Mouse (Mus musculus): ENCODE measurements around the gene 2210011C24Rik. TPM values are rescaled to one million over a fixed set of nuclear protein-coding genes. Genes with fewer than 3 reads are reported as not detected.
A peak's percentile ranks its signal among the peaks of the same experiment; 100 is the strongest.

Gene 2210011C24Rik
- total and polyA plus RNA-seq, 2 experiments from 2014 or later, result 0.48 TPM; not detected in 1

- no peak for ATAC-seq (ENCODE audit: insufficient read depth, low read depth)
- no peak overlapping the region for H3K4me3 ChIP-seq (ENCODE audit: low read depth, low read length)
- 68% methylated on average over 12 of the region's 12 CpGs for WGBS
- H3K27ac ChIP-seq (ENCODE audit: low read depth), result no peak overlapping the region
- no peak overlapping the region for H3K4me2 ChIP-seq (ENCODE audit: low read depth, low read length)
- no peak for DNase-seq (ENCODE audit: low spot score)
- no peaks in the 10 kb centered on the region for H3K9me3 ChIP-seq (replicated peaks; ENCODE audit: control insufficient read depth, low read length)
- H3K4me1 ChIP-seq (ENCODE audit: control insufficient read depth, insufficient read depth), result peaks cover 20% of the 10 kb centered on the region; the same call in 1 of the 2 replicates
- TF ChIP-seq EP300 (IDR thresholded peaks at IDR 0.05; ENCODE audit: low read depth) (no peak), CTCF (IDR thresholded peaks at IDR 0.05; ENCODE audit: low read depth) (no peak)
- peaks cover 21% of the 10 kb centered on the region; the same call in 1 of the 2 replicates for H3K36me3 ChIP-seq (replicated peaks; ENCODE audit: control insufficient read depth, insufficient read depth, low read length)
- no peak overlapping the region for H3K9ac ChIP-seq (replicated peaks; ENCODE audit: low read depth, low read length)
- no peaks in the 10 kb centered on the region for H3K27me3 ChIP-seq (ENCODE audit: control insufficient read depth, insufficient read depth, low read length)
These were observed 8.9 kb downstream of the 2210011C24Rik start for GRCm38 (mm10) chr8:84002957-84003611.

GRCm38 (mm10) chr8:84001281-84002000 is 10.5 kb downstream of the 2210011C24Rik start, which contains the start of gene 1700067K01Rik:
1700067K01Rik (plus strand) TSS chr8:84001502.
- H3K27me3 ChIP-seq (ENCODE audit: control insufficient read depth, insufficient read depth, low read length), result no peaks in the 10 kb centered on the region
- DNase-seq (ENCODE audit: low spot score), result no peak
- no peak within 1 kb of the TSS for H3K4me2 ChIP-seq (ENCODE audit: low read depth, low read length)
- H3K9ac ChIP-seq (replicated peaks; ENCODE audit: low read depth, low read length), result no peak within 1 kb of the TSS
- H3K9me3 ChIP-seq (replicated peaks; ENCODE audit: control insufficient read depth, low read length), result no peaks in the 10 kb centered on the region
- H3K4me1 ChIP-seq (ENCODE audit: control insufficient read depth, insufficient read depth), result peaks cover 22% of the 10 kb centered on the region; the same call in 1 of the 2 replicates
- WGBS, result 58% methylated on average over 56 of the region's 61 CpGs
- H3K4me3 ChIP-seq (ENCODE audit: low read depth, low read length), result no peak within 1 kb of the TSS
- no peak for TF ChIP-seq EP300 (IDR thresholded peaks at IDR 0.05; ENCODE audit: low read depth)
- no peak for TF ChIP-seq CTCF (IDR thresholded peaks at IDR 0.05; ENCODE audit: low read depth)
- no peak within 1 kb of the TSS for H3K27ac ChIP-seq (ENCODE audit: low read depth)
- H3K36me3 ChIP-seq (replicated peaks; ENCODE audit: control insufficient read depth, insufficient read depth, low read length), result peaks cover 21% of the 10 kb centered on the region; the same call in 1 of the 2 replicates
- ATAC-seq (ENCODE audit: insufficient read depth, low read depth), result no peak

DNA sequence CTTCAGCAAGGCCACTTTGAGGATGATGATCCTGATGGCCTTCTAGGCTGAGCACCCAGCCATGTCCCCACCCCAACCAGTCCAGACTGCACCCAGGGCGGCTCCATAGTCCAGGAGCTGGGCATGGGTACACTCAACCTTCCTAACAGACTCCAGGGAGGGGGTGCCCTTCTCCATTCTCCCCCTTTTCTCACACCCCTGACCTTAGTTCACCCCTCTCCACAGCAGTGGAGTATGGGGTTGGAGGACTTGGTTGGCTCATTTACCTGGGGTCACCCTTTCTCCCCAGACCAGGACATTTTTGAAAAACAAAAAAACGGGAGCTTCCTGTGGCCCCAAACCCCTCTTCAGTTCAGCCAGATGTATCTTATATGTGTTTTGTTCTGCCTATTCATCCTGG is 12.1 kb downstream of the 2210011C24Rik start:
- 93% methylated on average over 2 of the region's 2 CpGs for WGBS
- TF ChIP-seq EP300 (IDR thresholded peaks at IDR 0.05; ENCODE audit: low read depth), result no peak
- TF ChIP-seq CTCF (IDR thresholded peaks at IDR 0.05; ENCODE audit: low read depth), result no peak
- H3K4me2 ChIP-seq (ENCODE audit: low read depth, low read length), result no peak overlapping the region
- H3K36me3 ChIP-seq (replicated peaks; ENCODE audit: control insufficient read depth, insufficient read depth, low read length), result peaks cover 26% of the 10 kb centered on the region
- no peak overlapping the region for H3K9ac ChIP-seq (replicated peaks; ENCODE audit: low read depth, low read length)
- no peaks in the 10 kb centered on the region for H3K27me3 ChIP-seq (ENCODE audit: control insufficient read depth, insufficient read depth, low read length)
- ATAC-seq (ENCODE audit: insufficient read depth, low read depth) (no peak), DNase-seq (ENCODE audit: low spot score) (no peak)
- no peaks in the 10 kb centered on the region for H3K9me3 ChIP-seq (replicated peaks; ENCODE audit: control insufficient read depth, low read length)
- no peak overlapping the region for H3K4me3 ChIP-seq (ENCODE audit: low read depth, low read length)
- peaks cover 23% of the 10 kb centered on the region; the same call in 1 of the 2 replicates for H3K4me1 ChIP-seq (ENCODE audit: control insufficient read depth, insufficient read depth)
- no peak overlapping the region for H3K27ac ChIP-seq (ENCODE audit: low read depth)

DNA sequence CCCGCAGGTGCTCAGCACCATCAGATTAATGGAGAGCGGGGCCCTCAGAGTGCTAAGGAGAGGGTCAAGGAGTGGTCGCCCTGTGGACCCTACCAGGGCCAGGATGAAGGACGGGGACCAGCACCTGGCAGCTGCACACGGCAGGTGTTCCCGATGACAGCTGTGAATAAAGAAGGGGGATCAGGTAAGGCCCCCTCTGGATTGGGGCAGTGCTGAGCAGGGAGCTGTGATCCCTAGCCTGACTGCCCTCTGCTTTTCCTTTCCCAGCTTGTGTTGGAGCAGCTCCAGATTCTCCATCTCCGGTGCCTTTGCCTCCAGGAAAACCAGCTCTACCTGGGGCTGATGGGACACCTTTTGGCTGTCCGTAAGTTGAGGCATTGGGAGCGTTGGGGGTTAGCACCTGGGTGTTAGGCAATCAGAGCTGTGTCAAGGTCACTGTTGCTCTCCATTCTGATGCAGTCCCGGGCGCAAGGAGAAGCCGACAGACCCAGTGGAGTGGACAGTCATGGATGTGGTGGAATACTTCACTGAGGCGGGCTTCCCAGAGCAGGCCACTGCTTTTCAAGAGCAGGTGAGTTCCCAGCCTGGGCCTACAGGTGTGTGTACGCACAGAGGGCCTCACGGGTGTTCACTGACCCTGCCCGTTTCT is 12.8 kb downstream of the 2210011C24Rik start:
- TF ChIP-seq EP300 (IDR thresholded peaks at IDR 0.05; ENCODE audit: low read depth) (no peak), CTCF (IDR thresholded peaks at IDR 0.05; ENCODE audit: low read depth) (no peak)
- Histone ChIP-seq H3K4me2 (ENCODE audit: low read depth, low read length) (peak overlapping the region; percentile 71), H3K27ac (ENCODE audit: low read depth) (no peak overlapping the region), H3K9ac (replicated peaks; ENCODE audit: low read depth, low read length) (peak overlapping the region; percentile 35; the same call in 1 of the 2 replicates), H3K4me1 (ENCODE audit: control insufficient read depth, insufficient read depth) (peaks cover 20% of the 10 kb centered on the region; the same call in 1 of the 2 replicates), H3K4me3 (ENCODE audit: low read depth, low read length) (peak overlapping the region; percentile 61), H3K36me3 (replicated peaks; ENCODE audit: control insufficient read depth, insufficient read depth, low read length) (peaks cover 31% of the 10 kb centered on the region), H3K27me3 (ENCODE audit: control insufficient read depth, insufficient read depth, low read length) (no peaks in the 10 kb centered on the region), H3K9me3 (replicated peaks; ENCODE audit: control insufficient read depth, low read length) (no peaks in the 10 kb centered on the region)
- whole genome bisulfite sequencing, result 64% methylated on average over 16 of the region's 16 CpGs
- ATAC-seq (ENCODE audit: insufficient read depth, low read depth) (no peak), DNase-seq (ENCODE audit: low spot score) (no peak)

GRCm38 (mm10) chr8:83998231-83999056 is 13.5 kb downstream of the 2210011C24Rik start:
- DNase-seq (ENCODE audit: low spot score) (peak; percentile 45), ATAC-seq (ENCODE audit: insufficient read depth, low read depth) (peak; percentile 16)
- Histone ChIP-seq H3K9ac (replicated peaks; ENCODE audit: low read depth, low read length) (peak overlapping the region; percentile 35), H3K4me2 (ENCODE audit: low read depth, low read length) (peak overlapping the region; percentile 71), H3K4me1 (ENCODE audit: control insufficient read depth, insufficient read depth) (peaks cover 14% of the 10 kb centered on the region; the same call in 1 of the 2 replicates), H3K36me3 (replicated peaks; ENCODE audit: control insufficient read depth, insufficient read depth, low read length) (peaks cover 35% of the 10 kb centered on the region), H3K27ac (ENCODE audit: low read depth) (peak overlapping the region; percentile 79), H3K27me3 (ENCODE audit: control insufficient read depth, insufficient read depth, low read length) (no peaks in the 10 kb centered on the region), H3K9me3 (replicated peaks; ENCODE audit: control insufficient read depth, low read length) (no peaks in the 10 kb centered on the region), H3K4me3 (ENCODE audit: low read depth, low read length) (peak overlapping the region; percentile 61)
- TF ChIP-seq EP300 (IDR thresholded peaks at IDR 0.05; ENCODE audit: low read depth) (no peak), CTCF (IDR thresholded peaks at IDR 0.05; ENCODE audit: low read depth) (peak; percentile 43)
- WGBS, result 1% methylated on average over 74 of the region's 92 CpGs

Measured in heart, postnatal 0 days (tissue).